Mouse (Mus musculus) lung, embryonic 14.5 days (tissue): ENCODE measurements around the gene Bicdl2. TPM values are rescaled to one million over a fixed set of nuclear protein-coding genes. Genes with fewer than 3 reads are reported as not detected.

Source experiments
- ATAC-seq: fragments of 200-750 bp; cut with Nextera tagmentation; 2 replicates; pipeline ENCODE4 v1.8.0; 2017; ENCODE audit warnings: mild to moderate bottlenecking, moderate TSS enrichment, moderate library complexity; ENCODE audit not compliant: insufficient read depth
- DNase-seq: peaks from one replicate; pipeline ENCODE4 v3.0.0-alpha.2; 2015
- H3K27ac ChIP-seq: fragments of 300-500 bp; sonication (generic); 2 replicates; pipeline ENCODE4 v1.5.1; 2014; ENCODE audit warnings: low read depth, mild to moderate bottlenecking, moderate library complexity
- H3K27me3 ChIP-seq: fragments of 300-500 bp; sonication (generic); 2 replicates; pipeline ENCODE4 v1.6.1; 2014; ENCODE audit warnings: low read length, control low read depth; ENCODE audit not compliant: insufficient read depth
- H3K36me3 ChIP-seq: fragments of 300-500 bp; sonication (generic); 2 replicates; pipeline ENCODE4 v1.6.1; 2014; ENCODE audit warnings: control low read depth; ENCODE audit not compliant: insufficient read depth
- H3K4me1 ChIP-seq: fragments of 300-500 bp; sonication (generic); 2 replicates; pipeline ENCODE4 v1.6.1; 2014; ENCODE audit warnings: antibody characterized with exemption, control low read depth; ENCODE audit not compliant: insufficient read depth
- H3K4me2 ChIP-seq: fragments of 300-500 bp; sonication (generic); 2 replicates; pipeline ENCODE4 v1.6.1; 2014; ENCODE audit warnings: mild to moderate bottlenecking
- H3K4me3 ChIP-seq: fragments of 300-500 bp; sonication (generic); 2 replicates; pipeline ENCODE4 v1.5.1; 2014; ENCODE audit warnings: low read depth, low read length
- H3K9ac ChIP-seq: fragments of 300-500 bp; sonication (generic); 2 replicates; pipeline ENCODE4 v1.6.1; 2014
- H3K9me3 ChIP-seq: fragments of 300-500 bp; sonication (generic); 2 replicates; pipeline ENCODE4 v1.6.1; 2016; ENCODE audit warnings: low read depth, low read length, control low read depth
- CTCF ChIP-seq: IDR thresholded peaks from 2 replicates; pipeline ENCODE4 v1.5.1; 2016; ENCODE audit warnings: antibody characterized with exemption, low read depth
- WGBS: fragments of 180-500 bp; shearing (Covaris S2); extraction: QIAGEN DNeasy Blood & Tissue Kit; methylation state at CpG from one replicate; pipeline ENCODE4 v1.1.7; 2014; 5-methylcytosine and 5-hydroxymethylcytosine counted together
- polyA plus RNA-seq: library from polyadenylated mRNA; unstranded; fragments of >200 nt; fragmentation: Nextera tagmentation; extraction: Ambion mirVana; gene quantifications from 2 replicates; pipeline ENCODE4 v1.2.1, GENCODE M21; 2014

Gene Bicdl2
- polyA plus RNA-seq, 1 experiment from 2014 or later, result 1.9 TPM

DNA sequence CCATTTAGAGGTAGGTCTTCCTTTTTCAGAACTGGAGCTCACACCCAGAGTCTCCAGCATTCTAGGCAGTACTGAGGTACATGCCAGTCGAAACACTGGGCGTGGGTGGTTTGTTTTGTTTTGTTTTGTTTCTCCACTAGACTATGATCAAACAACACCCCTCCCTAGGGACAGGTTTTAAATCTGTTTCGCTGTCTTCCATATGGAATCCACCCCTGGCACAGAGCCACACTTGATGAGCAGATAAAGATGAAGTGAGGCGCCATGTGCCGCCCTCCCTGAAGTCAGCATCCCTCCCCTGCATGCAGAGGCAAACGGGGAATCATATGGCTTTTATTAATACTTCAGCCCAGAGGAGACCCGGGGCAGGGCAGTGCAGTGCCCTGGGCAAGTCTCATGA, 44.4 kb downstream of the Bicdl2 start:
- Histone ChIP-seq H3K4me3 (no peak overlapping the region), H3K9ac (no peak overlapping the region), H3K4me2 (no peak overlapping the region), H3K4me1 (no peaks in the 10 kb centered on the region), H3K27me3 (peaks cover 3% of the 10 kb centered on the region), H3K9me3 (no peaks in the 10 kb centered on the region), H3K27ac (no peak overlapping the region), H3K36me3 (no peaks in the 10 kb centered on the region)
- DNase-seq (no peak), ATAC-seq (no peak)
- 33% methylated on average over 7 of the region's 7 CpGs for WGBS
- TF ChIP-seq CTCF, result no peak

DNA sequence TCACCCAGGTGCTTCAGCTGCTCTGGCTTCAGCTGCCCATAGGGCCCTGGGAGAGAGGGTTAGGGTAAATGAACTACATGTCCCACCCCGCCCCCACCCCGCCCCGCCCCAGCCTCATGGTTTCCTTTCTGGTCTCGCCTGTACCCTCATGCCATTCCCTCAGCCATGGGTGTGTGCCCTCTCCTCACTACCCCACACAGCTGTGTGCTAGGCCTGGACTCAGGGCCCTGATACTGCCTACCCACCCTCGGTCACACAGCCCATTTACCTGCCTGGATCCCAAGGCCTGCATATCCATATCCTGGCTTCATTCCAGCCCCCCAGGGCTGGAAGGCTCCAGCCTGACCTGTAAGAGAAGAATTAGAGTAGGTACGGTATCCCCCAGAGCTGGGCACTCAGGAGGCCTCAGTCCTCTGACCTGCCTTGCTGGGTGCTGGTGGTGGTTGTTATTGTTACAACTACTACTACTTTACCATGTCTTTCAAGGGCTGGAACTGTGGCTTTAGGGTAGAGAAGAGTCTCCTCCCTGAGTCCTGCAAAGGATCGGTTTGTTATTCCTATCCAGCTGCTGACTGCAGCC, 45.3 kb downstream of the Bicdl2 start:
- no peaks in the 10 kb centered on the region for H3K9me3 ChIP-seq
- no peak overlapping the region for H3K4me3 ChIP-seq
- no peak overlapping the region for H3K9ac ChIP-seq
- H3K36me3 ChIP-seq, result no peaks in the 10 kb centered on the region
- no peaks in the 10 kb centered on the region for H3K27me3 ChIP-seq
- WGBS, result 74% methylated on average over 7 of the region's 7 CpGs
- H3K4me2 ChIP-seq, result no peak overlapping the region
- H3K4me1 ChIP-seq, result no peaks in the 10 kb centered on the region
- no peak for TF ChIP-seq CTCF
- DNase-seq, result no peak
- peak; percentile 10; the same call in 1 of the 2 replicates for ATAC-seq
- H3K27ac ChIP-seq, result no peak overlapping the region

DNA sequence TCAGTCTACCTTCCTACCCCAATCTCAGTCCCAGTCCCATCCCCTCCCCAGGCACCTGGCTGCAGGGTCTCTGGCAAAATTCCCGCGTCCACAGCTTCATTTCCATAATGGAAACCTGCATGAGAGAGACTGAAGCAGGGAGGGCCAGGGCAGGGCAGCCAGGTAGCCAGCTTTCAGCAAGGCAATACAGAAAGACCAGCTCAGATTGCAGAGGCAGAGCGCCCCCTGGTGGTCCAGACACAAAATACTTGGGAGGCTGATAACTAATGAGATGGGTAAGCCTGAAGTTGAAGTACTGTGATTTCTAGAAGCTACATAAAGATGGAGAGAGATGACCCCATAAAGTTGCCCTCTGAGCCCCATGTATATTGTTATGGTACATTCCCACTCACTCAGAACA, 45.9 kb downstream of the Bicdl2 start:
- H3K9ac ChIP-seq, result no peak overlapping the region
- no peaks in the 10 kb centered on the region for H3K36me3 ChIP-seq
- H3K4me2 ChIP-seq, result no peak overlapping the region
- peak; percentile 92 for TF ChIP-seq CTCF
- whole genome bisulfite sequencing, result 5% methylated on average over 3 of the region's 3 CpGs
- no peaks in the 10 kb centered on the region for H3K27me3 ChIP-seq
- DNase-seq (peak; percentile 90), ATAC-seq (peak; percentile 66)
- H3K4me3 ChIP-seq, result no peak overlapping the region
- no peaks in the 10 kb centered on the region for H3K4me1 ChIP-seq
- no peaks in the 10 kb centered on the region for H3K9me3 ChIP-seq
- H3K27ac ChIP-seq, result no peak overlapping the region

DNA sequence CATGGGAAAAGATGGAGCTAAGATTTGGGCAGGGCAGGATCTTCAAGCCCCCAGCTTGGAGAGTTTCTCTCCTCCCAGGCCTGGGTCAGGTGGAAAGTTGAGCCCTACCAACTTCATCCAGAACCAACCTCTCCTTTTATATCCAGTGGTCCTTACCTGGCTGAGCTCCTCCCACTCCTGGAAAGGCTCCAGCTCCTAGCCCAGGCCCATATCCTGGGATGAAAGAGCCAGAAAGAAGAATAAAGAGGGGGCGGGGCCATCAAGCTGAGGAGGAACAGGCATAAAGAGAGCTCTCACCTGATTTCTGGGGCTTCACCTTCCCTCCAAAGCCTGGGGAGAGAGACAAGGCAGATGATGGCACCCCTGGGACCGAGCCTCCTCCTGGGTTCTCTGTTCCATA, 56.7 kb downstream of the Bicdl2 start:
- WGBS, result 51% methylated on average over 2 of the region's 2 CpGs
- Histone ChIP-seq H3K27me3 (no peaks in the 10 kb centered on the region), H3K36me3 (no peaks in the 10 kb centered on the region), H3K27ac (no peak overlapping the region), H3K4me1 (no peaks in the 10 kb centered on the region), H3K4me3 (no peak overlapping the region), H3K9me3 (no peaks in the 10 kb centered on the region), H3K4me2 (no peak overlapping the region), H3K9ac (no peak overlapping the region)
- TF ChIP-seq CTCF, result no peak
- ATAC-seq (peak; percentile 42; the same call in 1 of the 2 replicates), DNase-seq (peak; percentile 64)

Other genes with a start within 250 kb of the Bicdl2 start
- gene Vmn2r117, start 180.8 kb upstream of the Bicdl2 start, polyA plus RNA-seq, result not detected in 2 replicates
- 21.8 and 24.7 TPM in 2 replicates for gene Zfp213, start 96.3 kb upstream of the Bicdl2 start, polyA plus RNA-seq
- gene Zfp13, start 61.0 kb upstream of the Bicdl2 start, polyA plus RNA-seq, result 12.3 and 15.6 TPM in 2 replicates
- gene Zscan10, start 59.6 kb upstream of the Bicdl2 start, polyA plus RNA-seq, result 0.53 and 0.74 TPM in 2 replicates
- 0.31 and 0.86 TPM in 2 replicates for gene Mmp25, start 15.2 kb upstream of the Bicdl2 start, polyA plus RNA-seq
- 63.8 and 71.1 TPM in 2 replicates for gene Hcfc1r1, start 13.1 kb downstream of the Bicdl2 start, polyA plus RNA-seq
- gene Thoc6, start 13.4 kb downstream of the Bicdl2 start, polyA plus RNA-seq, result 47.4 and 49.6 TPM in 2 replicates
- gene Tnfrsf12a, start 17.0 kb downstream of the Bicdl2 start, polyA plus RNA-seq, result 21.6 and 24.0 TPM in 2 replicates
- gene Cldn6, start 18.7 kb downstream of the Bicdl2 start, polyA plus RNA-seq, result 207 and 219 TPM in 2 replicates
- gene Cldn9, start 23.5 kb downstream of the Bicdl2 start, polyA plus RNA-seq, result 5.1 and 6.2 TPM in 2 replicates
- 0.17 TPM in 1 of 2 replicates, not detected in the other for gene 1520401A03Rik, start 62.3 kb downstream of the Bicdl2 start, polyA plus RNA-seq
- gene Pkmyt1, start 65.8 kb downstream of the Bicdl2 start, polyA plus RNA-seq, result 68.4 and 79.0 TPM in 2 replicates
- gene Paqr4, start 80.4 kb downstream of the Bicdl2 start, polyA plus RNA-seq, result 35.8 TPM in 2 replicates
- not detected in 2 replicates for gene Kremen2, start 85.3 kb downstream of the Bicdl2 start, polyA plus RNA-seq
- gene Flywch1, start 111.1 kb downstream of the Bicdl2 start, polyA plus RNA-seq, result 64.9 and 73.4 TPM in 2 replicates
- 28.4 and 29.3 TPM in 2 replicates for gene Flywch2, start 125.6 kb downstream of the Bicdl2 start, polyA plus RNA-seq
- 429 and 491 TPM in 2 replicates for gene Srrm2, start 130.0 kb downstream of the Bicdl2 start, polyA plus RNA-seq
- 1,057 and 1,075 TPM in 2 replicates for gene Elob, start 168.6 kb downstream of the Bicdl2 start, polyA plus RNA-seq
- gene Prss33, start 175.6 kb downstream of the Bicdl2 start, polyA plus RNA-seq, result not detected in 2 replicates
- gene Prss32, start 183.3 kb downstream of the Bicdl2 start, polyA plus RNA-seq, result not detected in 2 replicates
- gene Prss41, start 183.7 kb downstream of the Bicdl2 start, polyA plus RNA-seq, result 1.0 and 1.4 TPM in 2 replicates
- gene Prss21, start 207.6 kb downstream of the Bicdl2 start, polyA plus RNA-seq, result not detected in 2 replicates
- 1.0 TPM in 1 of 2 replicates, not detected in the other for gene Dcpp1, start 220.4 kb downstream of the Bicdl2 start, polyA plus RNA-seq
- gene Dcpp2, start 220.4 kb downstream of the Bicdl2 start, polyA plus RNA-seq, result not detected in 2 replicates